Mouse (Mus musculus) cerebellum, adult 11-12 months (tissue): Measurements from ENCODE around the gene Cacnb3.

Source experiments
- DNase-seq: peaks from one replicate; pipeline ENCODE4 v3.0.0; 2022

The Cacnb3 gene

DNA sequence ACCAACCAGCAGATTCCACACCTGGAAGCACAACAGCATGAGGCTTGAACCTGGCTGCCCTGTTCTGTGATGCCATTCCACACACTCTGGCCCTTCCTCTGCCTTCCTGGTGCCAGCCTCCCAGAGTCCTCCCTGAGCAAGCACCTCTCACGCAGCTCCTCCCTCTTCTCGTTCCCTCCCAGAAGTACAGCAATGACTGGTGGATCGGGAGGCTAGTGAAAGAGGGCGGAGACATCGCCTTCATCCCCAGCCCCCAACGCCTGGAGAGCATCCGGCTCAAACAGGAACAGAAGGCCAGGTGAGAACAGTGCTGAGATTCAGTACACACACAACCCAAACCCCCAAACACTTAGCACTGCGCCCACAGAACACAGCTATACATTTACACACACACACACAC is 9.5 kb downstream of the Cacnb3 start:
- no peak for DNase-seq

DNA sequence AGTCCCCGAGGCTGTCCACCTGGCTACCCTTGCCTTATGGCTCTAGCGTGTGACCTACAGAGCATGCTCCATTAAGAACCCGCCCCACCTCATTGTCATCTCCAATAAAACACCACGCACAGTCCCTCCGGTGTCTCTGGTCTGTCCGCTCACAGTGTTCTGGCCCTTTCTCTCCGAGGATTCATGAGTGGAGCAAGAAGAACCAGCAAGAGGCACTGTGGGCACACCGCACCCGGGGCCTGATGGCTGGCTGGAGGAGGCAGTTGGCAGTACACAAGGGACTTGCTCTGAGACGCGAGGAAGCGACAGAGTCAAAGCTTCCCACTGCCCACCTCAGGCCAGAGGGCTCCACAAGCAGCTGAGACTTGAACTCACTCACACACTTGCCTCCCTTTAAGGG is 13.8 kb downstream of the Cacnb3 start:
- DNase-seq, result no peak

DNA sequence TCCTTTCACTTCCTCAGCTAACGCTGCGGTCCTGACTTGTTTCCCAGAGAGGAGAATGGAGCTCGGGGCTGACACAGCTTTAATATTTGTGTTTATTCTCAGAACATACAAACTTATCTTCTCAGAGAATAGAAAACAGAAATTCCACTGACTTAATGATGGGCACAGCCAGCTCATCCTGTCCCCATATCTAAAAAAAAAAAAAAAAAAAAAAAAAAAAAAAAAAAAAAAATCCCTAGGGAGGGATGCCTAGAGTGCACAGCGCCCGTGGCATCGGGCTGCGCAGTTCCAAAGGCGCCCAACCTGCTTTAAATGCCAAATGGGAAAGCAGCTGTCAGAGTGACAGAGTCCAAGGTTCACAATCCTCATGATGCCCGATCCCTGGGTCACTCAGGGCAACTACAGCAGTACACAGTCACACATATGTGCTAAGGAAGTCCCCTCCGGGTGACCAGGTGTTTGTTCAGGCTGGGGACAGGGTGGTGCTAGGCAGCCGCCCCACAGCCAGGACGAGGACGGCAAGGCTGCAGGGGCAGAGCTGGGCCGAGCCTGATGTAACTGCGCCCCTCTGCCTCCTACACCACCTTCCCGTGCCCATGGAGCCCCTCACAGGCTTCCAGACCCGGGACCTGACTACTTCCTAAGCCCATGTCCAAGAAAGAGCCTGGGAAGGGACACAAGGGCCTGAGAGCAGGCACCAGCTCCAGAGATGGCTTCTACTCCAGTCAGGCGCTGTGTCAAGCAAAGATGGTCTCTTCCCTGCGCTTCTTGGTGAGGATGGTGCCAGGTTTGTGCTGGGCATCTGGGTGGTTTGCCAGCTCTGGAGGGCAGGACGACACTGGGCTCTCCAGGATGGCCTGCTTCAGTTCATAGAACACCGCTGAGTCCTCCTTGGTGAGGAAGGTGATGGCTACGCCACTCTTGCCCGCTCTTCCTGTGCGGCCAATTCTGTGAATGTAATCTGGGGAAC is 14.7 kb downstream of the Cacnb3 start:
- no peak for DNase-seq

DNA sequence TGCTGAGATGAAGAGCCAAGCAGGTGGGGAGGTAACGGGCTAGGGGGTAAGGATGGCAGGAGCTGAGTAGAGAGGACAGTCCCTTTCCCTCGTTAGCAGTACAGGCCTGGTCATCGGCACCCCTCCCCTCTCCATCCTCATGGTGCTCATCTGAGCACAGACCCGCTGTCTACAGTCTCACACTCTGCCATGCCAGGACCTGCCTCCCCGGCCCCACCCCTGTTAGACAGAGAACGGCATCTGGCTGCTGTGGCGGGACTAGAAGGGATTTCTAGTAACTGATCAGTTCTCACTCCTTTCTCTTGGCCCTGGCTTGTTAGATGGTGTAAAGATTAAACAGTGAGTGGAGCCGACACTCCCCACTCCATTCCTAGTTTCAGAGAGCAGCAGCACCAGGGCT is 16.1 kb downstream of the Cacnb3 start:
- DNase-seq, result no peak

DNA sequence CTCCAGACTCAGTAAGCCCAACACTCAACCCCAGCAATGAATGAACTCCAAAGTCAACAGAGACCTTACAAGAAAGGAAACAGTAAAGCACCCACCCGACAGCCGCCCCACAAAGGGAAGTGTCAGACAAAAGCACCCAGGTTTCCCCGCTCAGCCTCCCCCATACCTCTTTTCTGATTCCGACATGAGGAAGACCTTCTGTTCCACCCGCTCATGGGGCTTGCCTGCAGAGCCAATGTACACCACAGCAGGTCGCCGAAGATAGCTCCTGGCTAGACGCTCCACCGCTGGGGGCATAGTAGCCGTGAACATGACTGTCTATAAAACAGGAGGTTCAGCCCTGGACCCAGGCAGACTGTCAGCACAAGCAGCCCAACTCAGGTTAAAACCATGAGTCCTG is 16.7 kb downstream of the Cacnb3 start:
- no peak for DNase-seq

DNA sequence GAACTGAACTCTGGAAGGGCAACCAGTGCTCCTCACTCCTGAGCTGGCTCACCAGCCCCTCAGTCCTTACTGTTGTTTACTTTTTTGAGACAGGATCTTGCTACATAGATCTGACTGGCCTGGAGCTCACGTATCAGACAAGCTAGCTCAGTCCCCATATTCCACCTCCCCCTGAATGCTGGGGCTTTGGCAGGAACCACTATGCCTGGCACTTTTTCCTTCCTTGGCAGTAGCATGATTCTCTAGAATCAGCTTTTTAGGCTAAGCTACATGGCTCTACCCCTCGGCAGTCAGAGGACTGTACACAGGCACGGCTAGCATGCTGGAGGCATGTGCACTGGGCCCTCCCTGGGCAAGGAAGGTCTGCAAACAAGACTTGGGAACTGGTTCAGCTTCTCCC is 17.4 kb downstream of the Cacnb3 start:
- no peak for DNase-seq

DNA sequence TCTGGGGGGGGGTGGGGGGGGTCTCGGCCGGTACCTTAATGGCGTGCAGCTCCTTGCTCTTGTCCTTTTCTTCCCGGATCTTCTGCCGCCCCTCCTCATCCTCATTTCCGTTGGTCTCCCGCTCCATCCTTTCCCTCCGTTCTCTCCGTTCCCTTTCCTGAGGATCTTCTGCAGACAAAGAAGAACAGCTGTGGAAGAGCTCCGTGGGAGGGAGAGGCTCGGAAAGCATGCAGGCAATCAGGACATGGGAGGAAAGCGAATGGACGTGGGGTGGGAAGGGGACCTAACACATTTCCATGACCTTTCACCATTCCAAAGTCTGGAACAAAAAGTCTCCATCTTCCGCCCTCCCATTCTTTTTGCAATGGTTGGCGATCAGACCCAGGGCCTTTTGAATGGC is 20.8 kb downstream of the Cacnb3 start:
- DNase-seq, result no peak

DNA sequence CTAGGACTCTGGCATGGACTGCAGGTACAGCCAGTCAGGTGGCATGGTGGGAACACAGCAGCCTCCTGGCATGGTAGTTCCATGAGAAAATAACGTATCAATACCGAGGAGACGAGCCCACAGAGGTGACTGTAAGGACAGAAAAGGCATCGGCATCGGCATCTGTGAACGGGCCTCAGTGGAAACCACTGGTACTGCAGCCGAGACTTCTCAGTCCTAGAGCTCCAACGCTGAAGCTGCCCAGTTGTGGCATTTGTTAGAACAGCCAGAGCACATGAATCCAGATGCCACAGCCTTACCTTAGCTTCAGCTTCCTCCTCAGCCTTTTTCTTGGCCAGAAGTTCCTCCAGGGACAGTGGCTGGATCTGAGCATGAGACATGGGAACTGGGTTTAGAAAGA is 21.5 kb downstream of the Cacnb3 start:
- DNase-seq, result no peak

DNA sequence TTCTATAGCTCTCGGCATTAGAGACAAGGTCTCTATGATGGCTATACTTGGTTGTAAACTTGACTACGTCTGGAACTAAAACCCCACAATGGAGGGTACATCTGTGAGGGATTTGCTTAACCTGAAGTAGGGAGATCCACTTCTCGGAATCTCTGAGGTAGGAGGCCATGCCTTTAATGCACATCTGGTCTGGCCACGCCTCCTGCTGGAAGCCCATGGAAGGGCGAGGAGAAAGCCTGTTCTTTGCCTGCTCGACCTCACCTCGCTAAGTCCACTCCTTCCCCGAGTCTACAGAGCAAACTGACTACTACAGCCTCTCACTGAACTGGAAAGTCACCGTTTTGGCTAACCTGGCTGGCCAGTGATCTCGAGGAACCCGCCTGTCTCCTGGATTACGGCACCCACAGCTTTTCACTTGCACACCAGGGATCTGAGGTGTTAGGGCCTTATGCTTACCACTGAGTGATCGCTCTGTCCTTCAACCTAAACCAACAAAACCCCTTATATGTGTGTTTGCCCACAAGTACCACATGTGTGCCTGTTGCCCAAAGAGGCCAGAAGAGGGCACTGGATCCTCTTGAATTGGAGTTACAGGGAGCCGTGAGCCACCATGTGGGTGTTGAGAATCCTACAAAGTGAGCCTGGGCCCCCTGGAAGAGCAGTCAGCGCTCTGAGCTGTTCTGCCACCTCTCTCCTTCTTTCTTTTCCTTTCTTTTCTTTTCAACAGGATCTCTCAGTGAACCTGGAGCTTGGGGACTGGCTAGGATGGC is 26.5 kb downstream of the Cacnb3 start:
- DNase-seq, result no peak

DNA sequence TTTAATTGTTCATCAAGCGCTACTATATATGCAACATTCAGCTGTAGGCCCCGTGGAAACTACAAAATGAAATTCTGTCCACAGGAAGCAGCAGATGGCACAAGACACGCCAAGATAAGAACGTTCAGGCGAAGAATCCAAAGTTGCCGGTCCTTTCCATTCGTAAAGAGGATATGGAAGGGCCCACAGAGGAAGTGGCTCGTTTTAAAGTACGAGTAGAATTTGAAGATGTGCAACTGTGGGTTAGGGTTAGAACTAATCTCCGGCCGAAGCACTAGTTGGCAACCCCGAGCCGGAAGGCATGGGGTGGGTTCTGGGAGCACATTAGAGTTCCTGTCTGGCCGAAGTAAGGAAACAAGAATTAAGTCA is 31.5 kb downstream of the Cacnb3 start:
- no peak for DNase-seq

DNA sequence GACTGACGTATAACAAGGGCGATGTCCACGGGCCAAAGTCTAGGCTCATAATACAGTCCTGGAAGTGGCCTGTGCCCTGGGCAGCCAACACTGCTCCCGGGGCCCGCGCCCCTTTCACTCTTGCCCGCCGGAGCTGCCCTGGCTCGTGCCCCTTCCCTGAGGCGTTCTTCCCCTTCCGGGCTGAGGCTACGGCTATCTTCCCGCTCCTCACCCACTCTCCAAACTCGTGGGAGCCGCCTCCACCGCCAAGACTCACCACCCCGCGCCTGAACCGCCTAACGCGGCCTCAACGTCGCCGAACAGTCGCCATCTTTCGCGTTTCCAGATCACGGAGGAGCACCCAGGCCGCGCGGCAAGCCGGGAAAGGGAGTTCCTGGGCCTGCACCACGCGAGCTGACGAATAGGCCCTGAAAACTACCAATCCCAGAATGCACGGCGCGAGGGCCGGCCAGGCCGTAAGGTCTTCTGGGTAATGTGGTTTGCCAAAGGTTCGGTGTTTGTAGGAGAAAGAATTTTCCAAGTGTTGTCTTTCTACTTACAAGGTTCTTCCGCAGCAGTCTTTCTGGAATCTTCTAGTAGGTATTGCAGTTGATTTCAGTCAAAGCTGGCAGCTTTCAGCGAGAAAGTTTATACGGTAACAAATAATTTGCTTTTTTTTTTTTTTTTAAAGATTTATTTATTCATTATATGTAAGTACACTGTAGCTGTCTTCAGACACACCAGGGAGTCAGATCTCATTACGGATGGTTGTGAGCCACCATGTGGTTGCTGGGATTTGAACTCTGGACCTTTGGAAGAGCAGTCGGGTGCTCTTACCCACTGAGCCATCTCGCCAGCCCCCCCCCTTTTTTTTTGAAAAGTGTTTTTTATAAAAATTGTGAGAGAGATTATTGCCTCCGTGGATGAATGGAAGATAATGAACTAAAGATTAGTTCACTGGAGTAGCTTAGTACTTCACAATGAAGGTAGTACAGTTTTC is 32.2 kb downstream of the Cacnb3 start, which contains the start of gene Ddx23:
TSS of gene Ddx23 (minus strand) at position 328 of the 979 bp plus-strand sequence.
- peak; percentile 94 for DNase-seq

DNA sequence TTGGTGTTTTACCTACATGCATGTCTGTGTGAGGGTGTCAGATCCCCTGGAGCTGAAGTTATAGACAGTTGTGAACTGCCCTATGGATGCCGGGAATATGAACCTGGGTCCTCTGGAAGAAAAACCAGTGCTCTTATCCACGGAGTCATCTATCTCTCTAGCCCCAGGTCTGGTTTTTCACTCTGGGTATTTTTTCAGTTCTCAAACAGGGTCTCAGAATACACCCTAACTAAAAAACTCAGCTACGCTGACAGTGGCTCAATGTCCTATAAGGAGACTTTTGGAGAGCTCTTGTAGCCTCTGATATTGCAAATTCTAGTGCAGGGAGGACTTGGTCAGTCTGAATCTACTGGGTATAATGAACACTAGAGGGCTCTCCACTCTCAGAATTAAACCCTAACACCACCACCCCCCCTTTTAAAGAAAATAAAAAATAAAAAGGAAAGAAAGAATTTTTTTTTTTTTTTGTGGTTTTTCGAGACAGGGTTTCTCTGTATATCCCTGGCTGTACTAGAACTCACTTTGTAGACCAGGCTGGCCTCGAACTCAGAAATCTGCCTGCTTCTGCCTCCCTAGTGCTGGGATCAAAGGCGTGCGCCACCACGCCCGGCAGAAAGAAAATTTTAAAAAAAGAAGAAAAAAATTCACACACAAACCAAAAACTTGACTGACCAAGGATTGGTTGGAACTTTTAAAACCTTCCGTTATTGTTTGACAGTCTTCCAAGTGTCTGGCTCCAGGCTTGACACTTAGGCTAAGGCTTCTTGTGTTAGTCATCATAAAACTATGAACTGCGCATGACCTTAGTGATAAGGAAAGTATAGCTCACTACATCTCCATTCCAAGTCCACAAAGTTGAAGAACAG is 33.6 kb downstream of the Cacnb3 start:
- no peak for DNase-seq

DNA sequence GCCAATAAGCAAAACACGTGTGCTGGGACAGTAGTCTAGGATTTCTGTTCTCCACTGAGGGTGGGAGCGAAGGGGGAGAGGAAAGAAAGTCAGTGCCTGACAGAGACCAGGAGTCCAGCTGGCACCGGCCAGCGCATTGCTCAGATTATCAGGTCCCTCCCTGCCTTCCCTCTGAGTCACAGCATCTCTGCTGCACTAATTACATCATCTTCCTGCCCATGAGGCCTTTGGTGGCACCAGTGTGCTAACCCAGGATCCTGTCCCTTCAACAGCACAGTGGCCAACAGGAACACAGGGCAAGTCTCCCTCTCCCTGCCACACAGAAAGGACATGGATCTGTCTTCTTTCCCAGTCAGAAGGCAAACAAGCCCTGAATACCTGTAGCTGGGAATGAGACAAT is 42.0 kb downstream of the Cacnb3 start:
- no peak for DNase-seq

DNA sequence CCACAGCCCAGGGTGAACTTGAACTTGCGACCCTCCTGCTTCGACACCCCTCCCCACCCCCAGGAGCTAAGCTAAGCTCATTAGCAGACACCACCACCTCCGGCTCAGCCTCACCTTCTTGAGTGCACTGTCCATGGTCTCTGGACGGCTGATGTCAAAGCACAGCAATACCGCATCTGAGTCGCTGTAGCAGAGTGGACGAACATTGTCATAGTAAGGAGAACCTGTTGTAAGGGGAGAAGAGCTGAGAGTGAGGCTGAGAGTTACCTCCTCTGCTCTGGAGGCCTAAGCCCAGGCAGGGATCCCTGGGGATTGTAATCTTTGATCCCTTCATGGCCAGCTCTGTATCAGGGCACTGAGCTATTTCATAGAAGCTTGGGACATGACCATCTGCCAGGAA is 43.1 kb downstream of the Cacnb3 start:
- no peak for DNase-seq

DNA sequence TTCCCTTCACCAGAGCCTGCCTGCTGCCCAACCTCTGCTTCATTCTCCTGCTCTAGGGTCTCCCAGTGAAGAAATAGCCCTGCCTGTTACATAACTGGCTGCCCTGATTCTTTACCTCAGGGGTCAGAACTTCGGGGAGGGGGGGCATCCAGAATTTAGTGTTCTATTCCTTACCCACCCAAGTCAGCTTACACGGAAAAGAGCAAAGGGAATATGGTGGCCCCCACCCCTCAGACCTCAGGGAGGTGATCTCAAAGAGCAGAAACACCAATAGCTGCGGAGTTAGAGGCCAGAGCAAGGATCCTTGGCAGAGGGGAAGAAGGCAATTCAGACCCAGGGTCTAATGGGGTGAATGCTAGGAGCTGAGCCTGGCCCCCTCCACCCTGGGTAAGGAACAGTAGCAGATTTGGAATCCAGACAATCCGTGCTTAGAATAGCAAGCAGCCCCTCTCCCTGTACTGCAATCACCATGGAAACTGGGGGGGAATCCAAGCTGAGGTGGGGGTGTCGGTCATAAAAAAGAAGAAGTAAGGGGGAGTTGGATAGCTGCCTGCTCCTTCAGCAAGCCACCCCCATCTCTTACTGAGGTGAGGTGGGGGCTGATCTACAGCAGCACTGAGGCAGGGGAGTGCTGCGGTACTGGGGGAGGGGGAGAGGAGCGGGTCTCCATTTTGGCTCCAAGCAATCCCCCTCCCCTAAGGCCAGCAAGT is 43.8 kb downstream of the Cacnb3 start:
- DNase-seq, result no peak

DNA sequence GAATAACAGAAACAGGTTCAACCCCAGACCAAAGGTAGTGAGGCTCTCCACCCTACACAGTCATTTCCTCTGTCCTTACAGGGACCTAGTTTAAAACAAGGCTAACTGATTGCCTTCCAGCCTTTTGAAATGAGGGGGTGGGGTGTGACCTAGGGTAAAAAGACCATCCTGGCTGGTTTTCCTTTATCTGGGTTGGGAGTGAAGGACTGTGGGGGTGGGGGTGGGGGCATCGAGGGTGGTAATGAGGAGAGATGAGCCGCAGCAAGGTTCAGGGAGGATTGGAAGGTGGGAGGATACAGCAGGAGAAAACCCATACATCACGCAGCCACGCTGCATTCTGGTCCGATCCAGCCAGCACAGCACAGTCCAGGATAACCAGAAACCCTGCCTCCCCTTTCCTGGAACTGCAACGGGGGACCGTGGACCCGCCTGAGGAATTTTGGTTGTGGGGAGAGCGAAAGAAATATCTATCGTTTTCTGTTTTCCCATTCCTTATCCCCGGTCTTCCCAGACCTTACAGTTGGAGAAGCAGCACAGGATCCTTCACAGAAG is 44.4 kb downstream of the Cacnb3 start:
- no peak for DNase-seq

DNA sequence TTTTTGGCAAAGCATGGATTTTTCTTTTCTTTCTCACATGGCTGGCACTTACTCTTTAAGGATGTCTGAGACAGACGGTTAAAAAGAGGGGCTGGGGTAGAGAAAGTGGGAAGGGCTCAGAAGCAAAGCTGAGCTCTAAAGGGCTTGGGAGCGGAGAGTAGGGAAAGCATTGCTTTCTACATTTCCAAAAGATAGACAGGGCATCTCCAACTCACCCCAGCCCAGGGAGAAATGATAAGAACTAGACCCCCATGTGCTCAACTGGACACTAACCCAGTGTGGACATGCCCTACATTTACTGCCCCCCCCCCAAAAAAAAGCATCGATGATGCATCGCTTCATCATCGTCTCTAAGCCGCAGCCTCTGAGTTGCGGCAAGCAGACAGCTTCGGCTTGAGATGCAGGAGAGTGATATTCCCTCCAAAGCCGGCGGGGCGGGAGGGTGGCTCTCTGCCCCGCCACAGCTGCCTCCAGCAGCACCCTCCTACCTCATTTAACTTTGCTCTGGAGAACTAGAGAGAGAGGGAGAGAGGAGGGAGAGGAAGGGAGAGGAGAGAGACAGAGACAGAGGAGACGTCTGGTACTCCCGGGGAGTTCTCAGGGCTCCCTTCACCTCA is 45.1 kb downstream of the Cacnb3 start:
- DNase-seq, result no peak

DNA sequence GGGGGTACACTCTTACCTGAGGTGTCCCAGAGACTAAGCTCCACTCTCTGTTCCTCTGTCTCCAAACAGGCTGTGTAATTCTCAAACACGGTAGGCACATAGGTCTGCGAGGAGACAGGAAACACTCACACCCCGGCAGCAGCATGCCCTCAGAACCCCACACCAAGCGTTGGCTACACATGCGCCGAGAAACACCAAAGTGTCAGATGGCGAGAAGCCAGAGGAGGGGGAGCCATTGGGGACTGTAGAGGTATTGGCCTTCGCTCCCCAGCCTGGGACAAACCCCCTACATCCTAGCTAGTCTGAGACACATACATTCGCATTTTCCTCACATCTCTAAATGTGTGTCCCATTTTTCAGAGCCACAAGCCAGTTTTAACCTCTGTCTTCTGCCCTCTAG is 45.8 kb downstream of the Cacnb3 start:
- peak; percentile 73 for DNase-seq

DNA sequence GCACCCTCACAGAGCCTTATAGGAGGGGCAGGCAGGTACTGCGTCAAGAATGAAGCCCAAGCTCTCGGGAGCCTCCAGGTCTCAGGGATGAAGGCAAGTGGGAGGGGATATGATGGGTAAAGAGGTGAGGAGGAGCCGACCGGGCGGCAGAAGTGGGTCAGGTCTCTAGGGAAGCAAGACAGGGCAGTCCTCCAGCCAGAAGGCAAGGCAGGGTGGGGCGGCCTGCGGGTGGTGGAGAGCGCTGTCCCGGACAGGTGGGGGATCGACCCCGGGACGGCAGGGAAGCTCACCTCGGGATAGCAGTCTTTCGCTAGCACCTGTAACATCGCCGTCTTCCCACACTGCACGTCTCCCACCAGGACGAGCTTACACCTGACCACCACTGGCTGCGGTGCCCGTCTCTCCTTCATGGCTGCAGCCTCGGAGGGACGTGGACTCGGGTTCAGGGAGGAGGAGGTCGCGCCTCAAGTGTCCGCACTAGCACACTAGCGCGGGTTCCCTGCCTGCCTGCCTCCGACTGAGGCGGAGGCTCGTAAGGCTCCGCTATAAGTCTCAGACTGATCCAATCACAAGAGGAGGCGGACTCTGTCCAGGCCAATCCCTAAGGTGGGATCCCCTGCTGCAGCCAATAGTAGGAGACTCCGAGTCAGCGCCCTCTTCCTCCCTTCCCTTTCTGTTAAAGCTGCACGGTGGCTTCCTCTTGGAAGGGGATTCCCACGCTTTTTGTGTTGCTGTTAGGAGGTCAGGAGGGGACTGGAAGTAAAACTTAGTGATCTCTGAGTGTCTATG is 46.5 kb downstream of the Cacnb3 start, which contains the start of gene Rnd1:
TSS of gene Rnd1 (minus strand) at position 522 of the 789 bp plus-strand sequence.
- peak; percentile 93 for DNase-seq
